Mouse (Mus musculus): ENCODE measurements around the gene Nefh.

Gene Nefh

GRCm38 (mm10) chr11:4968376-4968775 is 20.5 kb upstream of the Nefh start:
- ChIA-PET POLR2A (interaction anchor here in 1 of 4 experiments (0.8 kb wide), 1 partner anchor 73 kb away, joined by 3 read pairs; no protein-coding TSS in a partner anchor), CTCF (interaction anchor here in 1 of 4 experiments (1.5 kb wide), 1 partner anchor 125 kb away, joined by 3 read pairs; no protein-coding TSS in a partner anchor)

- CTCF ChIA-PET: interaction anchor here in 2 of 4 experiments (0.5 to 0.9 kb wide), 4 partner anchors 16 to 697 kb away, joined by 4 to 11 read pairs (median 6); no protein-coding TSS in a partner anchor
- POLR2A ChIA-PET: interaction anchor here in 2 of 4 experiments (0.7 to 2.8 kb wide), 3 partner anchors 11 to 265 kb away, joined by 3 to 7 read pairs (median 3); no protein-coding TSS in a partner anchor
Observed at GRCm38 (mm10) chr11:4967549-4967948, 19.7 kb upstream of the Nefh start.

GRCm38 (mm10) chr11:4966888-4967287 is 19.0 kb upstream of the Nefh start:
- POLR2A ChIA-PET: interaction anchor here in 2 of 4 experiments (0.6 to 2.8 kb wide), 3 partner anchors 11 to 49 kb away, joined by 3 to 7 read pairs (median 5); no protein-coding TSS in a partner anchor
- CTCF ChIA-PET: interaction anchor here (0.5 to 1.4 kb wide), 5 partner anchors 9 to 118 kb away, joined by 4 to 9 read pairs (median 7); partner anchors contain the start of gene Nf2 (in 1 of the 4)

DNA sequence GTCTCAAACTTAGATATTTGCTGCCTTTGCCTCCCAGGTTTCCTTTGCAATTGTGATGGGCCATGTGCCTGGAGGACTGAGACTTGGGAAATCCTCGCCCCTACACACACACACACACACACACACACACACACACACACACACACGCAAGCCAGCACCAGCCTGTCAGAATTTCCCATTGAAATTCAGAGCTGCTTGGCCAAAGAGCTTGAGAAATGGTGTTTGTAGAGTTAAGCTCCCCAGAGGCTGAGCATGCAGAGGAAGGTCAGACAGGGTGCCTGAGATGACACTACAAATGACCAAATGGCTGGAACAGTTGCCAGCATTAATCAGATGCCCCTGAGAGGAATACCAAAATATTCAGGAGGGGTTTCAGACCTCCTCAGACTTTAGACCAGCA is 18.5 kb upstream of the Nefh start:
- POLR2A ChIA-PET: interaction anchor here in 3 of 4 experiments (0.6 to 2.8 kb wide), 4 partner anchors 10 to 49 kb away, joined by 3 to 7 read pairs (median 4); no protein-coding TSS in a partner anchor
- CTCF ChIA-PET: interaction anchor here (0.6 to 1.4 kb wide), 6 partner anchors 9 to 117 kb away, joined by 3 to 7 read pairs (median 6); partner anchors contain the start of genes Ap1b1 (in 1 of the 4) and Nf2 (in 1 of the 4)

- POLR2A ChIA-PET: interaction anchor here in 2 of 4 experiments (0.6 to 1.6 kb wide), 5 partner anchors 9 to 44 kb away, joined by 3 to 6 read pairs (median 4); no protein-coding TSS in a partner anchor
Observed at GRCm38 (mm10) chr11:4963099-4963808, 15.4 kb upstream of the Nefh start.

GRCm38 (mm10) chr11:4953918-4954317 is 6.1 kb upstream of the Nefh start:
- POLR2A ChIA-PET: interaction anchor here (0.6 to 1.8 kb wide), 13 partner anchors 9 to 276 kb away, joined by 3 to 8 read pairs (median 4); partner anchors contain the start of genes Ewsr1 (in 1 of the 4) and Rhbdd3 (in 1 of the 4)
- CTCF ChIA-PET: interaction anchor here (0.5 to 2.5 kb wide), 12 partner anchors 19 to 969 kb away, joined by 3 to 15 read pairs (median 4); no protein-coding TSS in a partner anchor

More at GRCm38 (mm10) chr11:4963099-4963808, 15.4 kb upstream of the Nefh start:
- CTCF ChIA-PET: interaction anchor here (0.7 to 5.2 kb wide), 9 partner anchors 10 to 63 kb away, joined by 3 to 29 read pairs (median 7); no protein-coding TSS in a partner anchor

- POLR2A ChIA-PET: interaction anchor here (0.6 to 1.8 kb wide), 12 partner anchors 9 to 277 kb away, joined by 3 to 8 read pairs (median 4); partner anchors contain the start of genes Ewsr1 (in 1 of the 4) and Rhbdd3 (in 1 of the 4)
Observed at GRCm38 (mm10) chr11:4953401-4953800, 5.5 kb upstream of the Nefh start.

GRCm38 (mm10) chr11:4949256-4950044 is 1.6 kb upstream of the Nefh start:
- ChIA-PET CTCF (interaction anchor here (0.6 to 3.5 kb wide), 8 partner anchors 16 to 1846 kb away, joined by 3 to 16 read pairs (median 4); no protein-coding TSS in a partner anchor), POLR2A (interaction anchor here in 3 of 4 experiments (0.5 to 3.5 kb wide), 6 partner anchors 8 to 150 kb away, joined by 3 to 13 read pairs (median 4); partner anchors contain the start of genes Ewsr1 (in 1 of the 3) and Rhbdd3 (in 1 of the 3))

More at GRCm38 (mm10) chr11:4953401-4953800, 5.5 kb upstream of the Nefh start:
- CTCF ChIA-PET: interaction anchor here (0.5 to 2.5 kb wide), 9 partner anchors 19 to 969 kb away, joined by 3 to 15 read pairs (median 5); no protein-coding TSS in a partner anchor

DNA sequence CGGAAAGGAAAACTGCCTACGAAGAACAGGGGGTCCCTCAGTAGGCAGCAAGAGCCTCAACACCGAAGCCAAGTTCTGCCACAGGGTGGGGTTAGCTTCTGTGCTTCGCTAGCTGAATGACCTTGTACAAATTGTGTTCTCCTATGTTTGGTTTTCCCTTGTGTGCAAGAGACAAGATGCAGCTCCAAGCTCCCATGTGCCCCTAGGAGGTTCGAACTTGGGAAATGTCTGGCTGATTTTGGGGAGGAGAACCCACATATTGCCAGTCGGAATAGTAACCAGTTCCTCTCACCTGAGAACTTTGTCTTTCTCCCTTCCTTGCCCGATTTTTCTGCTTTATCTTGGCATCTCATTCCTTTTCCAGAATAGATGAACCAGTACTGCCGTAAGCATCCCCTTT is 928 bp upstream of the Nefh start:
- POLR2A ChIA-PET: interaction anchor here (0.5 to 3.5 kb wide), 9 partner anchors 9 to 114 kb away, joined by 3 to 13 read pairs (median 3); no protein-coding TSS in a partner anchor
- CTCF ChIA-PET: interaction anchor here in 3 of 4 experiments (0.6 to 3.5 kb wide), 8 partner anchors 16 to 1845 kb away, joined by 3 to 16 read pairs (median 4); no protein-coding TSS in a partner anchor

- POLR2A ChIA-PET: interaction anchor here (0.5 to 3.5 kb wide), 66 partner anchors 8 to 1754 kb away, joined by 3 to 30 read pairs (median 4); partner anchors contain the start of genes Ewsr1 (in 3 of the 4), Rhbdd3 (in 3 of the 4), Ap1b1 (in 2 of the 4) and Ascc2 (in 1 of the 4)
- CTCF ChIA-PET: interaction anchor here (0.5 to 3.5 kb wide), 74 partner anchors 8 to 1681 kb away, joined by 3 to 16 read pairs (median 4); partner anchors contain the start of genes Ap1b1 (in 1 of the 4), Drg1 (in 1 of the 4), Gas2l1 (in 1 of the 4) and Mtmr3 (in 1 of the 4)
Observed at GRCm38 (mm10) chr11:4946947-4947812, 684 bp downstream of the Nefh start.

- ChIA-PET POLR2A (interaction anchor here in 3 of 4 experiments (0.5 to 3.5 kb wide), 43 partner anchors 8 to 1753 kb away, joined by 3 to 30 read pairs (median 4); partner anchors contain the start of genes Ewsr1 (in 3 of the 3), Rhbdd3 (in 3 of the 3), Ascc2 (in 1 of the 3) and Sfi1 (in 1 of the 3)), CTCF (interaction anchor here (0.6 to 3.5 kb wide), 54 partner anchors 9 to 1680 kb away, joined by 3 to 16 read pairs (median 5); partner anchors contain the start of genes Ap1b1 (in 1 of the 4), Drg1 (in 1 of the 4), Rasl10a (in 1 of the 4) and Rnf215 (in 1 of the 4))
Observed at GRCm38 (mm10) chr11:4946530-4946929, 1.3 kb downstream of the Nefh start.

- POLR2A ChIA-PET: interaction anchor here in 2 of 4 experiments (0.5 to 1.5 kb wide), 10 partner anchors 11 to 1501 kb away, joined by 3 to 5 read pairs (median 4); partner anchors contain the start of gene Ap1b1 (in 1 of the 2)
- CTCF ChIA-PET: interaction anchor here in 3 of 4 experiments (0.6 to 2.0 kb wide), 4 partner anchors 11 to 20 kb away, joined by 3 to 9 read pairs (median 5); no protein-coding TSS in a partner anchor
Observed at GRCm38 (mm10) chr11:4936243-4936642, 11.6 kb downstream of the Nefh start.

DNA sequence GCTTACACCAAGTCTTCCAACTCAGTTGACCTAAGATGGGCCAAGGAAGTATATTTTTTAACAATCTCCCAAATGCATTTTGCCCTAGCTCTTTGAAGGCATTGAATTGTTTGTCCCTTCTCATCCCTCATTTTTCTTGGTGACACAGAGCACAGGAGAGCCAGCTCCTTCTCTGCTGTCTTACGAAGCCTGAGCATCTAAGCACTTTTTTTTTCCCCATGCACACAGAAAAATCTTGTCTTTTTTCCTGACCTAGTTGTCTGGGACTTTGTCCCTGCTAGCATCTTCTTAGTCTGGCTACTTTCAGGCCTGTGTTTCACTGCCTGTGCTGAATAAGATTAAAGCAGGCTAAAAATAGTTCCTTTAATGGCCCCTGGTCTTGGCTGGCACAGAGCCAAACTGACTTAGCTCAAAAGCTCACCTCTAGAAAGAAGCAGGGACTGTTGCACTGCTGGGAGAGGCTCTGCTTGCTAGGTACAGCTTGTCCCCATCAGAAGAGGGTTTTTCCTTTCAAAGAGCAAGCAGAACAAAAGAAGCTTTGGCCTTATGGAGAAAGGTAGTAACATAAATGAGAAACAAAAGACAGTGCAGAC is 16.8 kb downstream of the Nefh start:
- ChIA-PET POLR2A (interaction anchor here in 3 of 4 experiments (0.6 to 5.9 kb wide), 18 partner anchors 13 to 490 kb away, joined by 3 to 30 read pairs (median 4); partner anchors contain the start of genes Nefh (in 3 of the 3), Hormad2 (in 1 of the 3), Mtmr3 (in 1 of the 3) and Thoc5 (in 1 of the 3)), CTCF (interaction anchor here (0.6 to 2.5 kb wide), 16 partner anchors 10 to 969 kb away, joined by 3 to 9 read pairs (median 4); no protein-coding TSS in a partner anchor)

- ChIA-PET POLR2A (interaction anchor here in 2 of 4 experiments (0.5 to 1.5 kb wide), 8 partner anchors 10 to 171 kb away, joined by 3 to 5 read pairs (median 4); partner anchors contain the start of genes Ewsr1 (in 1 of the 2) and Rhbdd3 (in 1 of the 2)), CTCF (interaction anchor here (0.7 to 2.2 kb wide), 6 partner anchors 11 to 44 kb away, joined by 3 to 12 read pairs (median 4); no protein-coding TSS in a partner anchor)
Observed at GRCm38 (mm10) chr11:4927224-4927623, 20.6 kb downstream of the Nefh start.

- CTCF ChIA-PET: interaction anchor here in 1 of 4 experiments (1.1 kb wide), 1 partner anchor 53 kb away, joined by 3 read pairs; no protein-coding TSS in a partner anchor
- POLR2A ChIA-PET: no interaction called here
Observed at GRCm38 (mm10) chr11:4921751-4922150, 26.1 kb downstream of the Nefh start.
